Mouse (Mus musculus) embryonic fibroblast, embryonic 13.5 days (primary cell): ENCODE data around the gene Polr2i. TPM values are rescaled to one million over a fixed set of nuclear protein-coding genes. Genes with fewer than 3 reads are reported as not detected.

ENCODE experiments used
- H3K27ac ChIP-seq: 2 replicates; pipeline ENCODE4 v1.5.1; 2012; ENCODE audit warnings: low read length, control low read depth, inconsistent platforms; ENCODE audit not compliant: insufficient read depth
- H3K4me1 ChIP-seq: 2 replicates; pipeline ENCODE4 v1.6.1; 2011; ENCODE audit warnings: low read length; ENCODE audit not compliant: control insufficient read depth, insufficient read depth
- H3K4me3 ChIP-seq: 2 replicates; pipeline ENCODE4 v1.5.1; 2011; ENCODE audit warnings: mild to moderate bottlenecking, control low read depth, low read length; ENCODE audit not compliant: insufficient read depth
- CTCF ChIP-seq: IDR thresholded peaks from 2 replicates; pipeline ENCODE4 v1.5.1; 2011; ENCODE audit warnings: mild to moderate bottlenecking, control low read depth, low read length, moderate library complexity, borderline replicate concordance; ENCODE audit not compliant: insufficient read depth
- POLR2A ChIP-seq: IDR thresholded peaks from 2 replicates; pipeline ENCODE4 v1.6.1; 2011; ENCODE audit warnings: low read depth, mild to moderate bottlenecking, control low read depth, low read length, moderate library complexity
- polyA plus RNA-seq: library from polyadenylated mRNA; stranded (reverse); fragments of >200 nt; gene quantifications from 2 replicates; pipeline ENCODE4 v1.2.4, GENCODE M21; 2011; ENCODE audit warnings: low read depth; ENCODE audit not compliant: missing spikeins, insufficient read length

Polr2i gene
- polyA plus RNA-seq, 1 experiment: 53.4 TPM

DNA sequence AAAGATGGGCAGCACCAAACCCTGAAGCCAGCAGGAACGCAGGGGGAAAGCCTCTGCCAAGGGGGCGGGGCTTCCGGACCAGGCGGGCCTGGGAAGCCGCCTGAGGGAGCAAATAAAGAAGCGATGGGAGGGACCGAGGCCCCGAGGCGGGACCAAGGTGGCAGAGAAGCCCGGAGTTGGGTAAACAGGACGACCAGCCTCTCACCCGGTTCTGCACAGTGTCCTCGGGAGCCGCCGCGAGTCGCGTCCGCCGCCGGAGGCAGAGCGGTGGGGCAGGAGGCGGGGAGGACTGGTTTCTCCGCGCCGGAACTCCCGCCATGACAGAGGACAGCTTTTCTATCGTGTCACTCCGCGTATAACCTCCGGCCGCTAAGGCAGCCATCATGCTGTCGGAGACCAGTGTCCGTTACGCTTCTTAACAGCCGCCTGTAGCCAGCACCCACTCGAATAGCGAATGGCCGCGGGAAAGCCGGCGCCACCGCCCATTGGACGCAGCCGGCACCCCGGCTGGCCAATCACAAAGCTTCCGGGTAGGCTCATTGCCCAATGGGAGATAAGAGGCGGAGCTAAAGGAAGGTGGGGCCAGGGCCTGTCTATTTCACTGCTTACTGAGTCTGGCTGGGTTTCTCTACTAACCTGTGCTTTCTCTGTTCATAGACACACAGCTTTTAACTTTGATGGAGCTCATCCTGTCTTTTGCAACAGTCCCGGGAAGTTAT is 48.4 kb downstream of the Polr2i start, which contains the start of the genes Thap8 and Wdr62:
Gene Thap8 (plus strand): TSS at position 144 of the 719 bp plus-strand sequence.
Gene Wdr62 (minus strand): TSS at position 469 of the 719 bp plus-strand sequence.
- Histone ChIP-seq H3K27ac (peak within 1 kb of the TSS; percentile 99), H3K4me3 (peak within 1 kb of the TSS; percentile 75), H3K4me1 (peaks cover 4% of the 10 kb centered on the region; the same call in 1 of the 2 replicates)
- TF ChIP-seq POLR2A (peak; percentile 39; the same call in 1 of the 2 replicates), CTCF (no peak)

DNA sequence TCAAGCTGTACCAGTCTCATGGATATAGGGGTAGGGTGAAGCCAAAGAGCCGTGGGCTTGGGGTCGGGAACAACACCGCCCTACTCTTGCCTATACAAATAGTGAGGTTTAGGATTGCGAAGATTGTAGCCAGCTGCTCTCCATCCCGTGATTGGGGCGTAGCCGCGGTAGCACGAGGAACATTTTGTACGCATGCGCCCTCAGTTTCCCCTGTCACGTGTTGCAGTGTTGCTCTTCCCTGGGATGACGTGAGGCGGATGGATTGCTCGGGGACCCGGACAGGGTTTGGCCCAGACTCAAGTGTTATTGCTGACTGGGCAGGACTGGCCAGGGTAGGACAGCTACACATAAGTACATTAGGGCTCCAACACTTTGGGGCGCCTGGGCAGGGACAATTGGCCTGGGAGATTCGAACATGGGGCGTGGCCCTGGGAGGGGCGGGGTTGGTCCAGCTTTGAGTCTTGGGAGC is 49.0 kb downstream of the Polr2i start:
- peak overlapping the region; percentile 49 for H3K4me3 ChIP-seq
- no peaks in the 10 kb centered on the region for H3K4me1 ChIP-seq
- TF ChIP-seq POLR2A (peak; percentile 69), CTCF (no peak)
- peak overlapping the region; percentile 99 for H3K27ac ChIP-seq

GRCm38 (mm10) chr7:30281522-30281921 is 49.8 kb downstream of the Polr2i start:
- no peaks in the 10 kb centered on the region for H3K4me1 ChIP-seq
- peak overlapping the region; percentile 99; the same call in 1 of the 2 replicates for H3K27ac ChIP-seq
- TF ChIP-seq POLR2A: no peak
- TF ChIP-seq CTCF: no peak
- H3K4me3 ChIP-seq: no peak overlapping the region

DNA sequence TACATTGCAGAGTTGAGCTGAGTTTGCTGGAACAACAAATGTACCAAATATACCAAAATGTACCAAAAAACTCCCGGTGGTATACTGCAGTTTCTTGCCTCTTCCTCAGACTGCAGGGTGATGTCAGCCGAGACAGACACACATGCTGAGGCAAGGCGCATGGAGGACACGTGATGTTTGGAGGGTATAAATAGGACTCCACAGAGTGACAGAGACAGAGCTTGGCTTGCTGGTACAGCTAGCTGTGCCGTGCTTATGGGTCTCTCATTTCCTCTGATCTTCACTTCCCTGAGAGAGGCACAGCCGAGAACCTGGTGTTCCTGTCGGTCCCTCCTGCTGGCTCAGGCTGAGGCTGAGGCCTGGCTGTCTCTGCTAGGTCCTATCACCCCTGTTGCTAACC is 51.0 kb downstream of the Polr2i start:
- Histone ChIP-seq H3K27ac (no peak overlapping the region), H3K4me1 (peaks cover 3% of the 10 kb centered on the region; the same call in 1 of the 2 replicates), H3K4me3 (no peak overlapping the region)
- no peak for TF ChIP-seq CTCF
- TF ChIP-seq POLR2A: no peak

Other genes with a start within 250 kb of the Polr2i start
- gene Zfp568, start 248.0 kb upstream of the Polr2i start, polyA plus RNA-seq: 17.4 and 21.7 TPM in 2 replicates
- 3.1 and 3.6 TPM in 2 replicates for gene Zfp14, start 180.6 kb upstream of the Polr2i start, polyA plus RNA-seq
- 1.8 and 2.8 TPM in 2 replicates for gene Zfp82, start 159.0 kb upstream of the Polr2i start, polyA plus RNA-seq
- gene Gm26920, start 141.5 kb upstream of the Polr2i start, polyA plus RNA-seq: 2.3 and 2.7 TPM in 2 replicates
- 2.7 and 4.8 TPM in 2 replicates for gene Zfp566, start 141.4 kb upstream of the Polr2i start, polyA plus RNA-seq
- gene Zfp260, start 137.2 kb upstream of the Polr2i start, polyA plus RNA-seq: 95.0 and 119 TPM in 2 replicates
- 8.4 and 9.4 TPM in 2 replicates for gene Zfp382, start 110.0 kb upstream of the Polr2i start, polyA plus RNA-seq
- gene Zfp146, start 62.2 kb upstream of the Polr2i start, polyA plus RNA-seq: 62.6 and 68.9 TPM in 2 replicates
- gene Cox7a1, start 47.8 kb upstream of the Polr2i start, polyA plus RNA-seq: not detected in 2 replicates
- 465 and 512 TPM in 2 replicates for gene Capns1, start 33.1 kb upstream of the Polr2i start, polyA plus RNA-seq
- gene Tbcb, start 324 bp downstream of the Polr2i start, polyA plus RNA-seq: 83.5 and 90.8 TPM in 2 replicates
- not detected in 2 replicates for gene Ovol3, start 3.8 kb downstream of the Polr2i start, polyA plus RNA-seq
- not detected in 2 replicates for gene Thap8, start 48.1 kb downstream of the Polr2i start, polyA plus RNA-seq
- gene Wdr62, start 48.5 kb downstream of the Polr2i start, polyA plus RNA-seq: 7.7 and 8.2 TPM in 2 replicates
- 124 and 149 TPM in 2 replicates for gene Clip3, start 59.8 kb downstream of the Polr2i start, polyA plus RNA-seq
- gene Alkbh6, start 76.8 kb downstream of the Polr2i start, polyA plus RNA-seq: 20.7 and 21.3 TPM in 2 replicates
- gene Syne4, start 82.9 kb downstream of the Polr2i start, polyA plus RNA-seq: 1.5 and 2.6 TPM in 2 replicates
- 0.67 and 0.90 TPM in 2 replicates for gene E130208F15Rik, start 89.8 kb downstream of the Polr2i start, polyA plus RNA-seq
- 6.1 and 6.8 TPM in 2 replicates for gene Sdhaf1, start 91.9 kb downstream of the Polr2i start, polyA plus RNA-seq
- gene Lrfn3, start 130.8 kb downstream of the Polr2i start, polyA plus RNA-seq: 7.5 and 7.6 TPM in 2 replicates
- gene Tyrobp, start 181.8 kb downstream of the Polr2i start, polyA plus RNA-seq: 7.6 TPM in 1 of 2 replicates, not detected in the other
- gene Hcst, start 187.9 kb downstream of the Polr2i start, polyA plus RNA-seq: not detected in 2 replicates
- 0.42 and 1.1 TPM in 2 replicates for gene Nfkbid, start 189.8 kb downstream of the Polr2i start, polyA plus RNA-seq
- 30.8 and 34.2 TPM in 2 replicates for gene Aplp1, start 213.6 kb downstream of the Polr2i start, polyA plus RNA-seq
- gene Kirrel2, start 225.7 kb downstream of the Polr2i start, polyA plus RNA-seq: not detected in 2 replicates
- gene Nphs1, start 226.4 kb downstream of the Polr2i start, polyA plus RNA-seq: not detected in 2 replicates